Comparison of ENCODE assay signal across 22 mouse cellular contexts in the genomic region with DNA sequence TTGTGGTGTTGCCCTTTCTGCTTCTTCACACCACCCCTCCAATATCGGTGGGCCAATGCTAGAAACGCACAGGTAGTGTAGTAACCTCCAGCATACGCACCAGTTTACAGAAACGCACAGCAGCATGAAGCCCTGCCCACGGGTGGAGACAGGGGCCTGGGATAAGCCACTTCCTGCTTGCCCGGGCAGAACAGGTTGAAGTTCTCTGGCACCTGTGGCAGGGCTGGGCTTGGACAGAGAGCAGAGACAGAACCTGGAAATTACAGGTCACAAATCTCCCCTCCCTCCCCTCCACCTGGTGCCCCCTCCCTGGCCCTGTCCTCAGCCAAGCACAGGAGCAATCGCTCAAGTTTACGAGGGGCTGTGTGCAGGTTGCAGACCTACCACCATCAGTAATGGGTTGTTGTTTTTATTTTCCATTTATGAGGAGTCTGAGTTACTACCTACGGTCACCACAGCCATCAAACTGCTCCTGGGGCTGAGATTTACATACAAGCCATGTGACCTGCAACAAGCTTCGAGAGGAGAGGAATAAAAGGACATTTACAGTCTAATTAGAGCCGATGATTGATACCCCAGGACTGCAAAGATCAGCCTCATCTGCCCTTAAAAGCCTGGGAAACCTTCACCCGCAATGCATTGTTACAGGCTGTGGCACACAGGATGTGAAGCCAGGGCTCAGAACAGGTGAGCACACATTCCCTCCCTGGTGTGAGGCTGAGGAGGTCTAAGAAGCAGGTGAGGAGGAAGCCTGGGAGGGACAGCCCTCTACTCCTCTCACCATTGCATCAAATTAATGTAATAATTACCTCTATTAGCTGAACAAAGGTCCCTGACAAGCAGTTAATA.
DNase-seq lines count a peak whose midpoint lies in the region; ATAC-seq lines count a peak whose summit lies in the region.
"Had no signal": no experiment of that assay in that cellular context is flagged by ENCODE, and none has a peak within 500 bp of the region (broad histone marks: within the 10 kb centered on the region; RNA-seq: fewer than 3 reads in every experiment).

No protein-coding gene starts in this region.

- no peak overlapping the region for H3K9ac ChIP-seq in stomach, embryonic 16.5 days (ENCODE audit: low read length)
- H3K9ac ChIP-seq in forebrain, embryonic 14.5 days (ENCODE audit: low read length) = no peak overlapping the region
- H3K9ac ChIP-seq: embryonic facial prominence, embryonic 15.5 days; forebrain, embryonic 12.5 days; hindbrain, embryonic 12.5 days; liver, embryonic 12.5 days; lung, embryonic 14.5 days; neural tube, embryonic 12.5 days had no signal

- DNase-seq in urinary bladder, postnatal 14 days (ENCODE audit: low spot score) = peak; percentile 28
- no peak for DNase-seq in urinary bladder, adult 2 months (ENCODE audit: low spot score)
- peak; percentile 49 for DNase-seq in kidney, adult 18-20 months
- DNase-seq in kidney, postnatal 10 days = peak; percentile 54
- no peak for DNase-seq in forebrain, embryonic 10.5 days (ENCODE audit: extremely low spot score, low spot score)
- DNase-seq in frontal cortex, postnatal 25 days (ENCODE audit: low spot score in 2 of 2) = no peak
- no peak for DNase-seq in forebrain, embryonic 14.5 days (ENCODE audit: low spot score)
- DNase-seq: cerebellum, adult 9-11 months; gastrocnemius, adult 2 months; heart, adult 2 months; left cerebral cortex, postnatal 4 days; lung, embryonic 14.5 days; lung, postnatal 4 days; right cerebral cortex, postnatal 25 days; thymus, adult 18-20 months had no signal

- no peaks in the 10 kb centered on the region for H3K9me3 ChIP-seq in stomach, embryonic 16.5 days (replicated peaks; ENCODE audit: control insufficient read depth, low read length)
- H3K9me3 ChIP-seq in forebrain, embryonic 10.5 days = no peaks in the 10 kb centered on the region
- no peaks in the 10 kb centered on the region for H3K9me3 ChIP-seq in forebrain, embryonic 14.5 days (replicated peaks; ENCODE audit: control insufficient read depth, low read length)
- H3K9me3 ChIP-seq: embryonic facial prominence, embryonic 15.5 days; forebrain, embryonic 12.5 days; hindbrain, embryonic 12.5 days; liver, embryonic 12.5 days; neural tube, embryonic 12.5 days had no signal

- no peaks in the 10 kb centered on the region for H3K36me3 ChIP-seq in stomach, embryonic 16.5 days (ENCODE audit: control insufficient read depth, insufficient read depth, low read length)
- no peaks in the 10 kb centered on the region for H3K36me3 ChIP-seq in forebrain, embryonic 10.5 days (replicated peaks)
- H3K36me3 ChIP-seq in forebrain, embryonic 14.5 days (ENCODE audit: control insufficient read depth, insufficient read depth, low read length) = no peaks in the 10 kb centered on the region
- H3K36me3 ChIP-seq: embryonic facial prominence, embryonic 15.5 days; forebrain, embryonic 12.5 days; hindbrain, embryonic 12.5 days; liver, embryonic 12.5 days; neural tube, embryonic 12.5 days had no signal

- H3K27ac ChIP-seq in stomach, embryonic 16.5 days (ENCODE audit: low read length) = 0 out of 2 replicates have a peak overlapping the region, but pooled peaks have one; percentile 26
- no peak overlapping the region for H3K27ac ChIP-seq in forebrain, embryonic 10.5 days
- H3K27ac ChIP-seq in forebrain, embryonic 14.5 days (ENCODE audit: low read depth, low read length) = no peak overlapping the region
- H3K27ac ChIP-seq: embryonic facial prominence, embryonic 15.5 days; forebrain, embryonic 12.5 days; gastrocnemius, adult 2 months; heart, adult 2 months; hindbrain, embryonic 12.5 days; liver, embryonic 12.5 days; neural tube, embryonic 12.5 days had no signal

- peak; percentile 82 for ATAC-seq in stomach, embryonic 16.5 days (ENCODE audit: insufficient read depth, low FRiP score)
- ATAC-seq in forebrain, embryonic 14.5 days = no peak
- ATAC-seq: liver, embryonic 12.5 days had no signal

- peaks cover 3% of the 10 kb centered on the region; the same call in 1 of the 2 replicates for H3K27me3 ChIP-seq in stomach, embryonic 16.5 days (ENCODE audit: control insufficient read depth, insufficient read depth, low read length)
- H3K27me3 ChIP-seq in forebrain, embryonic 10.5 days (ENCODE audit: poor library complexity, severe bottlenecking) = 0 out of 2 replicates have a peak, but pooled peaks cover 5% of the 10 kb centered on the region
- H3K27me3 ChIP-seq in forebrain, embryonic 14.5 days (replicated peaks; ENCODE audit: control insufficient read depth, insufficient read depth, low read length) = no peaks in the 10 kb centered on the region
- H3K27me3 ChIP-seq: liver, embryonic 12.5 days; neural tube, embryonic 12.5 days had no signal

- WGBS in stomach, embryonic 16.5 days = 56% methylated on average over 12 of the region's 12 CpGs
- 84% methylated on average over 12 of the region's 12 CpGs for WGBS in forebrain, embryonic 10.5 days
- WGBS in forebrain, embryonic 14.5 days = 81% methylated on average over 12 of the region's 12 CpGs

- no peaks in the 10 kb centered on the region for H3K4me1 ChIP-seq in stomach, embryonic 16.5 days (ENCODE audit: control insufficient read depth, insufficient read depth, low read length)
- H3K4me1 ChIP-seq in forebrain, embryonic 10.5 days = peaks cover 15% of the 10 kb centered on the region
- no peaks in the 10 kb centered on the region for H3K4me1 ChIP-seq in forebrain, embryonic 14.5 days (ENCODE audit: control insufficient read depth, insufficient read depth, low read length)
- H3K4me1 ChIP-seq: embryonic facial prominence, embryonic 15.5 days; hindbrain, embryonic 12.5 days; liver, embryonic 12.5 days; neural tube, embryonic 12.5 days had no signal

- H3K4me3 ChIP-seq in stomach, embryonic 16.5 days (replicated peaks; ENCODE audit: low read length) = no peak overlapping the region
- no peak overlapping the region for H3K4me3 ChIP-seq in forebrain, embryonic 10.5 days
- H3K4me3 ChIP-seq in forebrain, embryonic 14.5 days (ENCODE audit: low read depth, low read length) = no peak overlapping the region
- H3K4me3 ChIP-seq: embryonic facial prominence, embryonic 15.5 days; forebrain, embryonic 12.5 days; gastrocnemius, adult 2 months; heart, adult 2 months; hindbrain, embryonic 12.5 days; liver, embryonic 12.5 days; neural tube, embryonic 12.5 days had no signal

- H3K4me2 ChIP-seq in stomach, embryonic 16.5 days (ENCODE audit: low read depth, low read length) = no peak overlapping the region
- H3K4me2 ChIP-seq in forebrain, embryonic 14.5 days (ENCODE audit: low read length) = no peak overlapping the region
- H3K4me2 ChIP-seq: embryonic facial prominence, embryonic 15.5 days; forebrain, embryonic 12.5 days; hindbrain, embryonic 12.5 days; liver, embryonic 12.5 days; lung, embryonic 14.5 days; midbrain, embryonic 11.5 days; neural tube, embryonic 12.5 days had no signal

Comparison
In these comparisons a context has a peak if more than half of its experiments do, and no peak if none do; other contexts are left out.
1. DNase-seq: peak in urinary bladder, postnatal 14 days (single experiment), kidney, adult 18-20 months (single experiment) and kidney, postnatal 10 days (single experiment); none in urinary bladder, adult 2 months (single experiment), forebrain, embryonic 10.5 days (single experiment), frontal cortex, postnatal 25 days (0 of 2) and forebrain, embryonic 14.5 days (single experiment).